Mouse (Mus musculus): ENCODE data around the gene Tchh. TPM values are rescaled to one million over a fixed set of nuclear protein-coding genes. Genes with fewer than 3 reads are reported as not detected.

Tchh gene
- polyA plus RNA-seq (2011; ENCODE audit: insufficient read length, low read depth, missing spikeins): 0.17 and 0.32 TPM in 2 replicates

GRCm38 (mm10) chr3:93442030-93442429, at the start of gene Tchh:
Gene Tchh (plus strand): TSS chr3:93442330.
- Histone ChIP-seq H3K4me1 (ENCODE audit: control insufficient read depth, insufficient read depth, low read length) (no peaks in the 10 kb centered on the region), H3K4me3 (ENCODE audit: insufficient read depth, low read length) (no peak within 1 kb of the TSS), H3K27ac (ENCODE audit: insufficient read depth, low read length) (no peak within 1 kb of the TSS)
- TF ChIP-seq POLR2A (IDR thresholded peaks at IDR 0.05; ENCODE audit: low read depth, low read length) (no peak), CTCF (IDR thresholded peaks at IDR 0.05; ENCODE audit: borderline replicate concordance, insufficient read depth, low read length) (no peak)

- H3K27ac ChIP-seq (ENCODE audit: insufficient read depth, low read length): no peak within 1 kb of the TSS
- no peak for TF ChIP-seq CTCF (IDR thresholded peaks at IDR 0.05; ENCODE audit: borderline replicate concordance, insufficient read depth, low read length)
- TF ChIP-seq POLR2A (IDR thresholded peaks at IDR 0.05; ENCODE audit: low read depth, low read length): no peak
- H3K4me3 ChIP-seq (ENCODE audit: insufficient read depth, low read length): no peak within 1 kb of the TSS
- no peaks in the 10 kb centered on the region for H3K4me1 ChIP-seq (ENCODE audit: control insufficient read depth, insufficient read depth, low read length)
Observed at GRCm38 (mm10) chr3:93393366-93393765, 48.8 kb upstream of the Tchh start, which contains the start of gene Rptn. Gene Rptn (plus strand): TSS chr3:93393699.

- Histone ChIP-seq H3K27ac (ENCODE audit: insufficient read depth, low read length) (no peak overlapping the region), H3K4me3 (ENCODE audit: insufficient read depth, low read length) (no peak overlapping the region), H3K4me1 (ENCODE audit: control insufficient read depth, insufficient read depth, low read length) (no peaks in the 10 kb centered on the region)
- TF ChIP-seq POLR2A (IDR thresholded peaks at IDR 0.05; ENCODE audit: low read depth, low read length) (no peak), CTCF (IDR thresholded peaks at IDR 0.05; ENCODE audit: borderline replicate concordance, insufficient read depth, low read length) (no peak)
Observed at GRCm38 (mm10) chr3:93403936-93404335, 38.2 kb upstream of the Tchh start.

- TF ChIP-seq POLR2A (IDR thresholded peaks at IDR 0.05; ENCODE audit: low read depth, low read length) (no peak), CTCF (IDR thresholded peaks at IDR 0.05; ENCODE audit: borderline replicate concordance, insufficient read depth, low read length) (0 out of 2 replicates have a peak, but pooled peaks have one; percentile 24)
- Histone ChIP-seq H3K27ac (ENCODE audit: insufficient read depth, low read length) (no peak overlapping the region), H3K4me1 (ENCODE audit: control insufficient read depth, insufficient read depth, low read length) (no peaks in the 10 kb centered on the region), H3K4me3 (ENCODE audit: insufficient read depth, low read length) (no peak overlapping the region)
Observed at GRCm38 (mm10) chr3:93406992-93407391, 35.1 kb upstream of the Tchh start.

GRCm38 (mm10) chr3:93411905-93412304, 30.2 kb upstream of the Tchh start:
- Histone ChIP-seq H3K4me3 (ENCODE audit: insufficient read depth, low read length) (no peak overlapping the region), H3K27ac (ENCODE audit: insufficient read depth, low read length) (no peak overlapping the region), H3K4me1 (ENCODE audit: control insufficient read depth, insufficient read depth, low read length) (no peaks in the 10 kb centered on the region)
- TF ChIP-seq POLR2A (IDR thresholded peaks at IDR 0.05; ENCODE audit: low read depth, low read length): no peak
- TF ChIP-seq CTCF (IDR thresholded peaks at IDR 0.05; ENCODE audit: borderline replicate concordance, insufficient read depth, low read length): no peak

- Histone ChIP-seq H3K4me1 (ENCODE audit: control insufficient read depth, insufficient read depth, low read length) (no peaks in the 10 kb centered on the region), H3K27ac (ENCODE audit: insufficient read depth, low read length) (no peak overlapping the region), H3K4me3 (ENCODE audit: insufficient read depth, low read length) (no peak overlapping the region)
- TF ChIP-seq CTCF (IDR thresholded peaks at IDR 0.05; ENCODE audit: borderline replicate concordance, insufficient read depth, low read length): no peak
- TF ChIP-seq POLR2A (IDR thresholded peaks at IDR 0.05; ENCODE audit: low read depth, low read length): no peak
Observed at GRCm38 (mm10) chr3:93431673-93432072, 10.5 kb upstream of the Tchh start.

- Histone ChIP-seq H3K4me3 (ENCODE audit: insufficient read depth, low read length) (peak overlapping the region; percentile 50), H3K4me1 (ENCODE audit: control insufficient read depth, insufficient read depth, low read length) (no peaks in the 10 kb centered on the region), H3K27ac (ENCODE audit: insufficient read depth, low read length) (no peak overlapping the region)
- TF ChIP-seq POLR2A (IDR thresholded peaks at IDR 0.05; ENCODE audit: low read depth, low read length): no peak
- no peak for TF ChIP-seq CTCF (IDR thresholded peaks at IDR 0.05; ENCODE audit: borderline replicate concordance, insufficient read depth, low read length)
Observed at GRCm38 (mm10) chr3:93443501-93444101, 1.5 kb downstream of the Tchh start.

GRCm38 (mm10) chr3:93444343-93445164, 2.4 kb downstream of the Tchh start:
- H3K4me3 ChIP-seq (ENCODE audit: insufficient read depth, low read length): peak overlapping the region; percentile 50
- H3K27ac ChIP-seq (ENCODE audit: insufficient read depth, low read length): no peak overlapping the region
- no peaks in the 10 kb centered on the region for H3K4me1 ChIP-seq (ENCODE audit: control insufficient read depth, insufficient read depth, low read length)
- TF ChIP-seq POLR2A (IDR thresholded peaks at IDR 0.05; ENCODE audit: low read depth, low read length) (no peak), CTCF (IDR thresholded peaks at IDR 0.05; ENCODE audit: borderline replicate concordance, insufficient read depth, low read length) (no peak)

GRCm38 (mm10) chr3:93445165-93445705, 3.1 kb downstream of the Tchh start:
- no peaks in the 10 kb centered on the region for H3K4me1 ChIP-seq (ENCODE audit: control insufficient read depth, insufficient read depth, low read length)
- H3K27ac ChIP-seq (ENCODE audit: insufficient read depth, low read length): no peak overlapping the region
- TF ChIP-seq CTCF (IDR thresholded peaks at IDR 0.05; ENCODE audit: borderline replicate concordance, insufficient read depth, low read length) (peak; percentile 24; the same call in 1 of the 2 replicates), POLR2A (IDR thresholded peaks at IDR 0.05; ENCODE audit: low read depth, low read length) (no peak)
- H3K4me3 ChIP-seq (ENCODE audit: insufficient read depth, low read length): peak overlapping the region; percentile 50
